Mouse (Mus musculus): ENCODE measurements around the gene Satb2.

DNA sequence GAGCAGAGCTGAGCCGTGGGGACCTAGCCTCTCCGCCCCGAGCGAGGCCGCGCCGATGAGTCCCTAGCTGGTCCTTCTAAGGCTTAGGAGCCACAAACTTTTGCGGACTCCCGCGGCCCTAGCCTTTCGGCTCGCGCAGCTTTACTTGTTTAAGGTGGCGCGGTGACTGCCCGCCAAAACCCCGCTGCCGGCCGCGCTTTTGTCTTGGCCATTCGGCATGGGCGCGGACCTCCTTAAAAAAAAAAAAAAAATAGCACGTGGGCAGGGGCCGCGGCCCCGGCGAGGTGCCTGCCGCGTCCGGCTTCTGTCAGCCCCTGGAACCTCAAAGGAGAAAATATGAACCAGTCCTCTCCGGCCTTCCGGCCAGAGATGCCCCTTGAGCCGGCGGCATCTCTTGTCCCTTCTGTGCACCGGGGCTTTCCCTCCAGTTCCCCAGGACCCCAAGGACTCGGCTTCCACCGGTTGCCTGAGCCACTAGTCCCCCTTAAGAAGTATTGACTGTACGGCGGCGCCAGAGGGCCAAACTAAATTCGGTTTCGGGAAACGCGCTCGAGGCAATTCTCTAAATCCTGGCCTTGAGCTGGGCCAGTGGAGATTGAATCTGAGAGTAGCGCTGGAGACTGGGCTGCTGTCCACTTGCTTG is 5.4 kb downstream of the Satb2 start:
- TF ChIP-seq TCF12 (IDR thresholded peaks at IDR 0.05; ENCODE audit: insufficient read depth, poor library complexity, severe bottlenecking) (no peak), POLR2A (IDR thresholded peaks at IDR 0.05; ENCODE audit: insufficient read length, low read depth) (peak; percentile 54), MAX (IDR thresholded peaks at IDR 0.05; ENCODE audit: low read depth) (no peak), POLR2AphosphoS2 (IDR thresholded peaks at IDR 0.05; ENCODE audit: insufficient read length, low read depth) (peak; percentile 49), MYOG (IDR thresholded peaks at IDR 0.05; ENCODE audit: control insufficient read depth in 1 of 3, insufficient read depth in 1 of 3, insufficient read length in 2 of 3, low read depth in 2 of 3) (no peak), MYOD1 (IDR thresholded peaks at IDR 0.05; ENCODE audit: control insufficient read depth in 1 of 3, insufficient read length in 2 of 3, low read depth in 2 of 3) (no peak), TCF3 (IDR thresholded peaks at IDR 0.05; ENCODE audit: insufficient read length, low read depth) (no peak), USF1 (IDR thresholded peaks at IDR 0.05; ENCODE audit: low read depth) (peak; percentile 76)
